Mouse (Mus musculus) urinary bladder, postnatal 0 days (tissue): ENCODE data around the gene Gjb6. TPM values are rescaled to one million over a fixed set of nuclear protein-coding genes. Genes with fewer than 3 reads are reported as not detected.

Source experiments
- polyA plus RNA-seq: library from polyadenylated mRNA; unstranded; fragments of >200 nt; fragmentation: Nextera tagmentation; extraction: Ambion mirVana; gene quantifications from 2 replicates; pipeline ENCODE4 v1.2.1, GENCODE M21; 2015

Gene Gjb6
- 34.7 and 36.1 TPM in 2 replicates for polyA plus RNA-seq

GRCm38 (mm10) chr14:57133161-57133661 lies at the start of gene Gjb6:
Gene Gjb6 (minus strand): TSS chr14:57133611.

DNA sequence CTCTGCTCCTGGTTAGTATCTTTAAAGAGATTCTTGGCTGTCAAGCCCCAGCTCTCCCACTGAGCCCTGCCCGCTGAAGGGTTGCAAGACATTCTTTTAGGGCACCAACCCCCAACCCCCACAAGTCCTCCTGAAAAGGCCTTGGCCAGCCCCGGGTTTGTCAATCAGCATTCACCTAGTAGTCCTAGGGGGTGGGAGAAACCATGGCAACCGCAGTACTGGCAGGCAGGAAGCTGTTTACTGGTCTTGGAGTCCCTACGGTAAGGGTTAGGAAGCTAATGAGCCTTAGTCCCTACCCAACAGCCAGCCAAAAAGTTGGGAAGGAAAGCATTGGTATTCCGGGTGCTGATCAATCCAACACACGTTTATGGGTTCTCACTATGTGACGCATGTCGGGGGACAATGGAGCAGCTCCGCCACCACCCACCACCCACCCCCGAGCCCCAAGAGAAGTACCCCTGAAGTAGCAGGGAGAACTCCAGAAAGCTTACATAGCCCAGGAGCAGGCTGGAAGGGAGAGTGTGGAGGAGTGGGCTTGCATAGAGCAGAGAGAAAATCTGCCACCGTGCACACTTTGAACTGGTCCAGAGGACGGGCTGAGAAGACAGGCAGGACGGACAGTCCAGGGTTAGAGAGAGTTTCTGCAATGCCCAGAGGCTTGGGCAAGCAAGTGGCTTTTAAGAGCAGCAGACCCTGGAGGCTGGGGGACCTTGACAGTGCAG lies 17.4 kb downstream of the Gjb6 start, which contains the start of gene Gm4491:
Gene Gm4491, minus strand, starts transcription at position 61 of the 722 bp plus-strand sequence.

DNA sequence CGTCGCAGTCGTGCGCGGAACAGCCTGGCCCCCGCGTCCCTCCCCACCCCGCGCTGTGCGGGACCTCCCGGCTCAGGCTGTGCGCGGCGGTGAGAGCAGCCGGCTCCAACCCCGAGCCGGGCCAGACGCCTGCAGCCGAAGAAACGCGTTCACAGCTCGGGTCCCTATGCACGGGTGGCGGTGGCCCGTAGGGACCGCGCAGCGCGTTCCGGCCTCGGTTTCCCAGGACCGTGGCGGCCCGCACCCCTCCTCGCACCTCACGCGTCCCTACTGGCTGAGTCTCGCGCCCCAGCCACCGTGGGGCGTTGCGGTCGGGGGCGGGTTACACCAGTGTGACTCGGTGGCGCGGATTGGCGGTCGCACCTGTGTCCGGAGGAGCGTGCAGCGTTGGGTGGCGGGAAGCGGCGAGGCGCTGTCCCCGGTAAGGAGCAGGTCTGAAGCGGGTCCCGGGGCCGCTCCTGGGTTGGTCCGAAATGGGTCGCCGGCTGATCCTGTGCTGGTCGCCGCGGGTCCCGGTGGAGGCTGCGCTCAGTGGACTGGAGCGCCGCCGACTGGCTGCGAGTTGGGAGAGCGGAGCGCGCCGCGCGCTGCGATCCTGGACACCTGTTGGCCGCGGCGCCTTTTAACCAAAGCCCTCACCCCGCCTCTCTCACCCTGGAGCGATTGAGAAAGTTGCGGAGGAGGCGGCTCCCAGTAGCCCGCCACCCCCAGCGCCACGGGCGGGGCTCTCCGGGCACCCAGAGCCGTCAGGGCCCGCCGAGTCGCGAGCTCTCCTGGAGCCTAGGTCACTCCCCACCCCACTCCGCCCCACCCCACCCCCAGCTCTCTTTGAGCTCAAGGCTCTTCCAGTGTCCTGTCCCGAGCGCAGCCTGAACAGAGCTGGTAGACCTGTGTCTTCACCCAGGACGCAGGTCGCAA lies 29.0 kb downstream of the Gjb6 start, which contains the start of gene Gjb2:
Gene Gjb2, minus strand, starts transcription at position 597 of the 918 bp plus-strand sequence.

Other genes starting within 250 kb of the Gjb6 start
- 12.2 and 17.2 TPM in 2 replicates for gene Zmym2, start 247.0 kb downstream of the Gjb6 start, polyA plus RNA-seq
- gene Gja3, start 75.5 kb downstream of the Gjb6 start, polyA plus RNA-seq, result 0.06 and 0.07 TPM in 2 replicates
- gene Gjb2, start 28.9 kb downstream of the Gjb6 start, polyA plus RNA-seq, result 4.6 and 6.7 TPM in 2 replicates
- gene Gm4491, start 17.7 kb downstream of the Gjb6 start, polyA plus RNA-seq, result 0.10 TPM in 1 of 2 replicates, not detected in the other